9 mouse cellular contexts compared by ENCODE assay signal in genomic region chr11:79267171-79267570, GRCm38 (mm10). TPM values are rescaled to one million over a fixed set of nuclear protein-coding genes. Genes with fewer than 3 reads are reported as not detected.
DNase-seq lines count a peak whose midpoint lies in the region; TF ChIP-seq lines count a peak whose summit lies in the region.
"Had no signal": no experiment of that assay in that cellular context is flagged by ENCODE, and none has a peak within 500 bp of the region (broad histone marks: within the 10 kb centered on the region; RNA-seq: fewer than 3 reads in every experiment).

No protein-coding gene starts in this region.

- peak; percentile 45 to 60 for DNase-seq in lung, adult 18-20 months
- DNase-seq in lung, adult 2 months = no peak
- DNase-seq in gastrocnemius, postnatal 25 days = peak; percentile 71
- peak; percentile 47 for DNase-seq in kidney, postnatal 14 days
- DNase-seq in lung, postnatal 36 days = peak; percentile 65
- DNase-seq in frontal cortex, postnatal 25 days (ENCODE audit: low spot score in 2 of 2) = no peak
- no peak for DNase-seq in ovary, adult 18-20 months (ENCODE audit: low spot score)
- no peak for DNase-seq in right cerebral cortex, postnatal 25 days

- no peaks in the 10 kb centered on the region for H3K4me1 ChIP-seq in lung, adult 2 months (ENCODE audit: control insufficient read depth, insufficient read depth, low read length)

- no peak for TF ChIP-seq POLR2A in lung, adult 2 months (IDR thresholded peaks at IDR 0.05; ENCODE audit: borderline replicate concordance, extremely low read depth, low read depth, low read length)

- TF ChIP-seq CTCF in lung, adult 2 months (IDR thresholded peaks at IDR 0.05; ENCODE audit: insufficient read depth, low read length) = no peak

- 23% methylated on average over 1 of the region's 1 CpGs for WGBS in lung, adult 2 months

- H3K4me3 ChIP-seq in lung, adult 2 months (replicated peaks; ENCODE audit: extremely low read depth, low read depth, low read length) = no peak overlapping the region
- H3K4me3 ChIP-seq: megakaryocyte, embryonic 14.5 days had no signal

RNA-seq across cellular contexts. Expression of gene Wsb1, which starts 12.7 kb away (rescaled TPM):
- 74.0 and 101 TPM in 2 replicates for polyA plus RNA-seq in lung, adult 2 months (2012; rRNA removed)
- 10 to 100 TPM in 1 of 2 experiments, 1 to 10 TPM in 1; 7.5 to 14.0 TPM for total RNA-seq in gastrocnemius, postnatal 25 days (2021)

RNA-seq across cellular contexts. Expression of gene Gm9964, which starts 29.5 kb away (rescaled TPM):
- not detected in 2 replicates for polyA plus RNA-seq in lung, adult 2 months (2012; rRNA removed)
- total RNA-seq in gastrocnemius, postnatal 25 days (2021) = not detected

Comparison
In these comparisons a context has a peak if more than half of its experiments do, and no peak if none do; other contexts are left out.
1. DNase-seq: peak in lung, adult 18-20 months (2 of 2), gastrocnemius, postnatal 25 days (single experiment), kidney, postnatal 14 days (single experiment) and lung, postnatal 36 days (single experiment); none in lung, adult 2 months (single experiment), frontal cortex, postnatal 25 days (0 of 2), ovary, adult 18-20 months (single experiment) and right cerebral cortex, postnatal 25 days (single experiment).